Mouse (Mus musculus) layer of hippocampus, adult 18-20 months (tissue): ENCODE measurements around the gene Unc5b. TPM values are rescaled to one million over a fixed set of nuclear protein-coding genes. Genes with fewer than 3 reads are reported as not detected.

Experiments used
- DNase-seq, 2 experiments: peaks; one replicate each; pipeline ENCODE4 v3.0.0; 2022; ENCODE audit warnings: low spot score in 2 of 2
- total RNA-seq, 2 experiments: library from RNA; stranded (reverse); gene quantifications; 2 replicates each; pipeline ENCODE4 v1.2.3; 2021

The Unc5b gene
- total RNA-seq, 2 experiments from 2014 or later = 15.0 to 15.6 TPM

GRCm38 (mm10) chr10:60726896-60727295 lies 104.5 kb downstream of the Unc5b start:
- no peak for DNase-seq

- no peak for DNase-seq
Measured at GRCm38 (mm10) chr10:60724496-60724895, 106.9 kb downstream of the Unc5b start.

GRCm38 (mm10) chr10:60723345-60723744 lies 108.0 kb downstream of the Unc5b start:
- no peak for DNase-seq

- DNase-seq = no peak
Measured at GRCm38 (mm10) chr10:60721640-60722039, 109.7 kb downstream of the Unc5b start.

GRCm38 (mm10) chr10:60720461-60720860 lies 110.9 kb downstream of the Unc5b start:
- no peak for DNase-seq

- no peak for DNase-seq
Measured at GRCm38 (mm10) chr10:60718491-60718890, 112.9 kb downstream of the Unc5b start.

- DNase-seq = no peak
Measured at GRCm38 (mm10) chr10:60716449-60716848, 114.9 kb downstream of the Unc5b start.

Other genes with a start within 250 kb of the Unc5b start
- 1 to 10 TPM; 5.8 to 5.9 TPM for gene Cdh23, start 135.1 kb downstream of the Unc5b start, total RNA-seq
- gene Slc29a3, start 78.8 kb downstream of the Unc5b start, total RNA-seq = 10 to 100 TPM; 13.6 to 14.5 TPM